Mouse (Mus musculus) ovary, adult 18-20 months (tissue): Measurements from ENCODE around the gene Gm14459.
"Not testable (repeated sequence)": the region's sequence is repeated elsewhere in the genome, so short reads cannot be mapped to it uniquely, and the experiment has no call there.

Experiments
- DNase-seq: peaks from one replicate; pipeline ENCODE4 v3.0.0; 2022; ENCODE audit warnings: low spot score, mixed read lengths

Gm14459 gene

DNA sequence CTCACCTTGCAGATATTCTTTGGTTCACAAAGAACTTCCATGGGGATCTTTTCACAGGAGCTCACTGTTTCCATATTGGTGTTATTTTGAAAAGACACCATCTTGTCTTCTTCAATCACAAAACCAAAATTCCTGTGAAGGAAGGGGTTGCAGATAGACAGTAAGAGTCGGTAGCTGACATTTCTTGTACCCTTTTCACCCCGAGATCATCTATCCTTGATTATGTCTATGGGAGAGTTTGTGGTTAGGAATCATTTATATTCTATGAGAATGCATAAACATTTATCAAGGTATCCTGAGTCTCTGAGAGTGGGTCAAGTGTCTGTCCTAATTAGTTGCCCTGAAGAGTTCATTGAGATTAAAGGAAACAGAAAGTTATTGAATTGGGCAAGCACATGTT, at the start of gene Gm14459:
Gene Gm14459, minus strand, starts transcription at position 101 of the 400 bp plus-strand sequence.
- DNase-seq = no peak

DNA sequence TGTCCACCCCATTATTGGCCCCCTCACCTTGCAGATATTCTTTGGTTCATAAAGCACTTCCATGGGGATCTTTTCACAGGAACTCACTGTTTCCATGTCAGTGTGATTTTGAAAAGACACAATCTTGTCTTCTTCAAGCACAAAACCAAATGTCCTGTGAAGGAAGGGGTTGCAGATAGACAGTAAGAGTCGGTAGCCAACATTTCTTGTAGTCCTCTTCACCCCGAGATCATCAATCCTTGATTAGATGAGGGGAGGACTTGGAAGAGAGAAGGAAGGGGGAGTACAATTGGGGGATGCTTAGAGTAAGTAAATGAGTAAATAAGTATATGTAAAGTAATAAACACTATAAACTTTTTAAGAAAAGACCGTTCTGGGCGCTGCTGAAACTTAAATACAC, 23.4 kb upstream of the Gm14459 start, which contains the start of gene Ssxb6:
Gene Ssxb6, minus strand, starts transcription at position 101 of the 400 bp plus-strand sequence.
- DNase-seq = not testable (repeated sequence)
